Comparison of ENCODE assay signal across 9 mouse cellular contexts in the genomic region with DNA sequence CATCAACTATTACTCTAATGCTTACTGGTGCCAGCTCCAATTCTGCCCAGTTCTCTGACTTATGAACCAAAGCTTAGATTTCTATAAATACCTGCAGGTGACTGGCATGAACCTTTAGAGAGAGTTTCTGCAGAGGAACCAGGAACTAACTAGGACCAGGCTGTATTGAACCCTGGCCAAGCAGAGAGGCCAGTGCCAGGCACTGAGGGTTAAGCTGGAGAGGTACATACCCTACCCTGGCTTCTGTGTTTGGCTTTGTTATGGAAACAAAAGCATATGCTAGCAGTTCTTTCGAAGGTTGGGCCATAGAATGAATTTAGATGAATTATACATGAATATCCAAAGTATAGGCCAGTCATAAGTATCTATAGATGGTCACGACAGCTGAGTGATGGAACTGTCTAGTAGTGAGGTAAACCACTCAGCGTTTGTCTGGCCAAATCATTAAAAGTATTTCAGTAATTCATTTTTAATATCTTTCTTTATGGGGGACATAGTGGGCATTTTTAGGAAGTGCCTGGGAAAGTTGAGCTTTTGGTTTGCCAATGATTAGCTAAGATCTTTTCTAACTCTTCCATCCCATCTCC.
DNase-seq lines count a peak whose midpoint lies in the region; ATAC-seq and TF ChIP-seq lines count a peak whose summit lies in the region.
"Had no signal": no experiment of that assay in that cellular context is flagged by ENCODE, and none has a peak within 500 bp of the region (broad histone marks: within the 10 kb centered on the region; RNA-seq: fewer than 3 reads in every experiment).

No protein-coding gene starts in this region.

- H3K4me2 ChIP-seq in heart, postnatal 0 days (ENCODE audit: low read depth, low read length), result peak overlapping the region; percentile 42; the same call in 1 of the 2 replicates
- H3K4me2 ChIP-seq in liver, embryonic 12.5 days, result no peak overlapping the region
- H3K4me2 ChIP-seq in hindbrain, embryonic 15.5 days, result peak overlapping the region; percentile 54; the same call in 1 of the 2 replicates
- H3K4me2 ChIP-seq: liver, embryonic 13.5 days had no signal

- no peak for ATAC-seq in heart, postnatal 0 days (ENCODE audit: insufficient read depth, low read depth)
- ATAC-seq in liver, embryonic 12.5 days, result no peak
- ATAC-seq in hindbrain, embryonic 15.5 days (ENCODE audit: low FRiP score, low read depth), result peak; percentile 48; the same call in 1 of the 2 replicates

- TF ChIP-seq EP300 in heart, postnatal 0 days (IDR thresholded peaks at IDR 0.05; ENCODE audit: low read depth), result no peak

- WGBS in heart, postnatal 0 days, result 69% methylated on average over 3 of the region's 3 CpGs
- 58% methylated on average over 3 of the region's 3 CpGs for WGBS in liver, adult 2 months
- WGBS in liver, embryonic 12.5 days (ENCODE audit: insufficient replicate concordance), result 45% methylated on average over 3 of the region's 3 CpGs
- WGBS in hindbrain, embryonic 15.5 days, result 53% methylated on average over 3 of the region's 3 CpGs

- TF ChIP-seq CTCF in heart, postnatal 0 days (IDR thresholded peaks at IDR 0.05; ENCODE audit: low read depth), result no peak
- TF ChIP-seq CTCF in liver, adult 2 months (IDR thresholded peaks at IDR 0.05; ENCODE audit: low read depth, low read length), result no peak

- no peaks in the 10 kb centered on the region for H3K36me3 ChIP-seq in heart, postnatal 0 days (replicated peaks; ENCODE audit: control insufficient read depth, insufficient read depth, low read length)
- no peaks in the 10 kb centered on the region for H3K36me3 ChIP-seq in liver, adult 2 months (ENCODE audit: control insufficient read depth, insufficient read depth, low read length)
- H3K36me3 ChIP-seq in liver, embryonic 12.5 days, result no peaks in the 10 kb centered on the region
- H3K36me3 ChIP-seq in hindbrain, embryonic 15.5 days, result no peaks in the 10 kb centered on the region
- H3K36me3 ChIP-seq: liver, embryonic 13.5 days had no signal

- no peaks in the 10 kb centered on the region for H3K9me3 ChIP-seq in heart, postnatal 0 days (replicated peaks; ENCODE audit: control insufficient read depth, low read length)
- no peaks in the 10 kb centered on the region for H3K9me3 ChIP-seq in liver, embryonic 12.5 days (replicated peaks)
- H3K9me3 ChIP-seq in hindbrain, embryonic 15.5 days, result no peaks in the 10 kb centered on the region
- H3K9me3 ChIP-seq: liver, embryonic 13.5 days had no signal

- no peaks in the 10 kb centered on the region for H3K4me1 ChIP-seq in heart, postnatal 0 days (ENCODE audit: control insufficient read depth, insufficient read depth)
- H3K4me1 ChIP-seq in liver, adult 2 months (ENCODE audit: control insufficient read depth, insufficient read depth, low read length), result 0 out of 2 replicates have a peak, but pooled peaks cover 3% of the 10 kb centered on the region
- no peaks in the 10 kb centered on the region for H3K4me1 ChIP-seq in liver, embryonic 12.5 days
- H3K4me1 ChIP-seq in hindbrain, embryonic 15.5 days (replicated peaks), result peaks cover 13% of the 10 kb centered on the region
- H3K4me1 ChIP-seq: liver, embryonic 13.5 days had no signal

- H3K4me3 ChIP-seq in heart, postnatal 0 days (ENCODE audit: low read depth, low read length), result no peak overlapping the region
- H3K4me3 ChIP-seq in liver, adult 2 months (ENCODE audit: insufficient read depth, low read depth, low read length), result no peak overlapping the region
- no peak overlapping the region for H3K4me3 ChIP-seq in liver, embryonic 12.5 days
- H3K4me3 ChIP-seq in hindbrain, embryonic 15.5 days, result no peak overlapping the region
- H3K4me3 ChIP-seq: liver, embryonic 13.5 days had no signal

- peak; percentile 5 for DNase-seq in cerebellum, adult 18-20 months
- no peak for DNase-seq in cerebellum, adult 11 months
- DNase-seq in heart, postnatal 0 days (ENCODE audit: low spot score), result no peak
- no peak for DNase-seq in heart, postnatal 14 days
- peak; percentile 6 for DNase-seq in liver, adult 2 months (ENCODE audit: extremely low read depth, low read depth, low spot score)
- DNase-seq in adrenal gland, adult 18-20 months (ENCODE audit: low spot score in 2 of 2), result no peak

- intact Hi-C loops in heart, postnatal 14 days (cut with DNase I), result loop anchor here (2.0 to 10.0 kb wide), 5 partner anchors 142 to 1942 kb away; no protein-coding TSS in a partner anchor

- H3K27me3 ChIP-seq in heart, postnatal 0 days (ENCODE audit: control insufficient read depth, insufficient read depth, low read length), result no peaks in the 10 kb centered on the region
- H3K27me3 ChIP-seq in liver, adult 2 months (ENCODE audit: control insufficient read depth, insufficient read depth, low read length), result no peaks in the 10 kb centered on the region
- H3K27me3 ChIP-seq in liver, embryonic 12.5 days (replicated peaks), result no peaks in the 10 kb centered on the region
- 0 out of 2 replicates have a peak, but pooled peaks cover 2% of the 10 kb centered on the region for H3K27me3 ChIP-seq in hindbrain, embryonic 15.5 days
- H3K27me3 ChIP-seq: liver, embryonic 13.5 days had no signal

- no peak for TF ChIP-seq POLR2A in liver, adult 2 months (IDR thresholded peaks at IDR 0.05; ENCODE audit: extremely low read depth, insufficient read depth, low read length)

- no peak overlapping the region for H3K9ac ChIP-seq in heart, postnatal 0 days (replicated peaks; ENCODE audit: low read depth, low read length)
- H3K9ac ChIP-seq in liver, adult 2 months (ENCODE audit: low read depth, low read length), result no peak overlapping the region
- no peak overlapping the region for H3K9ac ChIP-seq in liver, embryonic 12.5 days
- H3K9ac ChIP-seq in hindbrain, embryonic 15.5 days, result no peak overlapping the region
- H3K9ac ChIP-seq: liver, embryonic 13.5 days had no signal

- no peak overlapping the region for H3K27ac ChIP-seq in heart, postnatal 0 days (ENCODE audit: low read depth)
- no peak overlapping the region for H3K27ac ChIP-seq in liver, adult 2 months (replicated peaks; ENCODE audit: insufficient read depth, low read depth, low read length)
- no peak overlapping the region for H3K27ac ChIP-seq in liver, embryonic 12.5 days
- 0 out of 2 replicates have a peak overlapping the region, but pooled peaks have one; percentile 20 for H3K27ac ChIP-seq in hindbrain, embryonic 15.5 days (replicated peaks)
- H3K27ac ChIP-seq: liver, embryonic 13.5 days had no signal

- H3K79me2 ChIP-seq in liver, adult 2 months (ENCODE audit: control insufficient read depth, insufficient read depth, low read length), result no peaks in the 10 kb centered on the region

Comparison
In these comparisons a context has a peak if more than half of its experiments do, and no peak if none do; other contexts are left out.
1. DNase-seq: peak in cerebellum, adult 18-20 months (2 of 2) and liver, adult 2 months (single experiment); none in cerebellum, adult 11 months (single experiment), heart, postnatal 0 days (single experiment), heart, postnatal 14 days (0 of 2) and adrenal gland, adult 18-20 months (0 of 2).